Mouse (Mus musculus) G1E (cell line): ENCODE results near the gene Prkar1b.

Source experiments
- CTCF ChIP-seq: IDR thresholded peaks from 2 replicates; pipeline ENCODE4 v1.5.1; 2012; ENCODE audit warnings: low read depth, low read length, inconsistent platforms, mixed read lengths
- GATA1 ChIP-seq: IDR thresholded peaks from 2 replicates; pipeline ENCODE4 v1.6.1; 2012; ENCODE audit warnings: borderline replicate concordance, low read length, inconsistent platforms, mixed read lengths
- POLR2AphosphoS5 ChIP-seq: IDR thresholded peaks from 2 replicates; pipeline ENCODE4 v1.6.1; 2012; ENCODE audit warnings: low read depth, low read length, inconsistent platforms; ENCODE audit not compliant: insufficient replicate concordance
- TAL1 ChIP-seq: conservative IDR thresholded peaks from 2 replicates; pipeline ENCODE4 v1.6.1; 2012; ENCODE audit warnings: low read depth, low read length, inconsistent platforms, mixed read lengths

DNA sequence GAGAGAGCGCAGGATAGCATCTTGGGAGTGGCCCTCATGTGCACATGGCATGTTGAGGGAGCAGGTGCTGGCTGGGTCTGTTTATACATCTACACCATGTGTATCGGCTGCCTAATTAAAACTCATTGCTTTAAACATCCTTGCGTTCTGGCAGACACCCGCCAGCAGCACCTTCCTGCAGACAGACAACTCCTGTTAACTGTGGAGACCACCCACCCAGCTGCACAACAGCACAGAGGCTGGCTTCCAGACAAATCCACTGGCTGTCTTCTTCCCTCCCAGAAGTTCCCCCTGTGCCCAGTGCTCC, 71.7 kb downstream of the Prkar1b start:
- TF ChIP-seq CTCF (no peak), GATA1 (no peak), POLR2AphosphoS5 (no peak), TAL1 (no peak)
